Mouse (Mus musculus) spleen, adult 2 months (tissue): ENCODE measurements around the gene Rapgef2. TPM values are rescaled to one million over a fixed set of nuclear protein-coding genes. Genes with fewer than 3 reads are reported as not detected.

Source experiments
- DNase-seq, 2 experiments: peaks; one replicate each; pipeline versions ENCODE4 v3.0.0 to v3.0.0-alpha.2; 2012 to 2021; ENCODE audit warnings: low spot score in 2 of 2, low read depth in 1 of 2
- H3K27ac ChIP-seq: fragments of 200-500 bp; 2 replicates; pipeline ENCODE4 v1.5.1; 2012; ENCODE audit warnings: low read length, inconsistent platforms; ENCODE audit not compliant: insufficient read depth
- H3K27me3 ChIP-seq: fragments of 200-500 bp; 2 replicates; pipeline ENCODE4 v1.6.1; 2012; ENCODE audit warnings: mild to moderate bottlenecking, moderate library complexity, low read length, inconsistent platforms; ENCODE audit not compliant: control insufficient read depth, insufficient read depth
- H3K36me3 ChIP-seq: fragments of 200-500 bp; 2 replicates; pipeline ENCODE4 v1.6.1; 2012; ENCODE audit warnings: mild to moderate bottlenecking, low read length, inconsistent platforms; ENCODE audit not compliant: control insufficient read depth, insufficient read depth
- H3K4me1 ChIP-seq: fragments of 200-500 bp; 2 replicates; pipeline ENCODE4 v1.6.1; 2011; ENCODE audit warnings: inconsistent platforms; ENCODE audit not compliant: control insufficient read depth, insufficient read depth, insufficient read length
- H3K4me3 ChIP-seq: fragments of 200-500 bp; 2 replicates; pipeline ENCODE4 v1.5.1; 2011; ENCODE audit warnings: mild to moderate bottlenecking, inconsistent platforms; ENCODE audit not compliant: insufficient read depth, insufficient read length; ENCODE audit errors: extremely low read depth
- CTCF ChIP-seq: fragments of 200-500 bp; IDR thresholded peaks from 2 replicates; pipeline ENCODE4 v1.5.1; 2011; ENCODE audit warnings: mild to moderate bottlenecking, inconsistent platforms; ENCODE audit not compliant: insufficient read depth, insufficient read length, insufficient replicate concordance; ENCODE audit errors: extremely low read depth
- POLR2A ChIP-seq: fragments of 200-500 bp; IDR thresholded peaks from 2 replicates; pipeline ENCODE4 v1.6.1; 2011; ENCODE audit warnings: low read depth, low read length, inconsistent platforms
- WGBS: fragments of 180-500 bp; shearing (Covaris S2); methylation state at CpG from one replicate; pipeline ENCODE4 v1.1.7; 2018; 5-methylcytosine and 5-hydroxymethylcytosine counted together
- polyA plus RNA-seq: library from polyadenylated mRNA; depleted of rRNA; stranded (reverse); fragments of >200 nt; gene quantifications from 2 replicates; pipeline ENCODE4 v1.2.3, GENCODE M21; 2012

Gene Rapgef2
- polyA plus RNA-seq, 1 experiment: 4.9 TPM

DNA sequence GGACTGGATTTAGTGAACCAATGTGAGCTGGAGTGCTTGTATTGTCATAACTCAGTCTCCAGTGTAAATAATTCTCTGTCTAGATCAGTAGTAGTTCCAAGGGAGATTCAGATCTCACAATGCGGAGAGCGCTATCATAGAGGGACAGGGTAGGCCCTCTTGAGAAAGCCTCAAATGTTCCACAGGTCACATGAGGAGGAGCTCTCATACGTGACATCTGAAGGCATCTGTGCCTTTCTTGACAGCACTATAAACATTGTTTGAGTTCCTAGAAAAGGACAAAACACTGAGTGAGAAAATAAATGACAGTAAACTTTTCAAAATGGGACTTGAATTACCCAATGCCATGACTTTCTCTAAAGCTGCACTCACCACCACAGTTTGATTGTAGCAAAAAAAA lies 8.4 kb upstream of the Rapgef2 start:
- WGBS: 93% methylated on average over 3 of the region's 3 CpGs
- TF ChIP-seq CTCF (no peak), POLR2A (no peak)

DNA sequence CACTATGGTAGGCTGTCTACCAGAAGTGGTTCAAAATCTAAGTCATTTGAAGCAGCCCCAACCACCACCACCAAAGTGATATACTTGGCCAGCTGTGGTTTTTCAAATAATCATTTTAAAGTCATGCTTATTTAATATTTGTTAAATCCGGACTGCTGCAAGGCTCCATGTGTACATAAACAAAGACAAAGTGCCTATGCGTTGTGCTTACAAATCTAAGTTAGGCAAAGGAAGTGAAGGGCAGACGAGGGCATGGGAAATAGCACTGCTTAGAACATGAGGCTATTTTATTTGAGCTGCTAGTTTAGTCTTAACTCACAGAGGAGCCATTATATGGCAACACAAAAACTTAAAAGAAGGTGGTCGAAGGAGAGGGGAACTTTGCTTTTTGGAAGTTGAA lies 6.7 kb upstream of the Rapgef2 start:
- H3K4me3 ChIP-seq: no peak overlapping the region
- no peak overlapping the region for H3K27ac ChIP-seq
- H3K36me3 ChIP-seq: no peaks in the 10 kb centered on the region
- H3K27me3 ChIP-seq: no peaks in the 10 kb centered on the region
- DNase-seq: no peak
- 74% methylated on average over 4 of the region's 4 CpGs for whole genome bisulfite sequencing
- TF ChIP-seq CTCF (no peak), POLR2A (no peak)
- no peaks in the 10 kb centered on the region for H3K4me1 ChIP-seq

More for the DNA sequence above, 8.4 kb upstream of the Rapgef2 start:
- DNase-seq: no peak
- H3K4me1 ChIP-seq: no peaks in the 10 kb centered on the region
- H3K4me3 ChIP-seq: no peak overlapping the region
- no peaks in the 10 kb centered on the region for H3K27me3 ChIP-seq
- no peaks in the 10 kb centered on the region for H3K36me3 ChIP-seq
- H3K27ac ChIP-seq: no peak overlapping the region

DNA sequence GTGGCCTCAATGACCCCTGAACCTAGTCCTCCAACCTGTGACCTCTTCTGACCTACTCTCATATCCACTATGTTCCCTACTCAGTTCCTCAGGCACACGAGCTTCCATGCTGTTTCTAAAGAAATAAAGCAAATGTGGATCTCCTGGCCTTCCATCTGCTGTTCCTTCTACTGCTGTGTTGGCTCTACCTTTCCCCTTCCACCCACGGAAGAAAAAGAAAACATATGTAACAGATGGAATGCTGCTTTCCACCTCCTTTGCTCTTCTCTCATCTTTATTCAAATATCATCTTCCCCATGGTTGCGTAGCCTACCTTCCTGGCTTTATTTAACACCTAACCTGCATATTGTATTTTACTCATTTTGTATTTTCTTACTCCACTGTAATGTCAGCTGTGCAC lies 2.7 kb upstream of the Rapgef2 start:
- H3K4me1 ChIP-seq: no peaks in the 10 kb centered on the region; the same call in none of the 2 replicates
- H3K36me3 ChIP-seq: no peaks in the 10 kb centered on the region
- no peak overlapping the region for H3K4me3 ChIP-seq
- H3K27me3 ChIP-seq: peaks cover 7% of the 10 kb centered on the region; the same call in 1 of the 2 replicates
- WGBS: 83% methylated on average over 3 of the region's 3 CpGs
- H3K27ac ChIP-seq: no peak overlapping the region
- TF ChIP-seq POLR2A: no peak
- TF ChIP-seq CTCF: no peak
- DNase-seq: no peak

DNA sequence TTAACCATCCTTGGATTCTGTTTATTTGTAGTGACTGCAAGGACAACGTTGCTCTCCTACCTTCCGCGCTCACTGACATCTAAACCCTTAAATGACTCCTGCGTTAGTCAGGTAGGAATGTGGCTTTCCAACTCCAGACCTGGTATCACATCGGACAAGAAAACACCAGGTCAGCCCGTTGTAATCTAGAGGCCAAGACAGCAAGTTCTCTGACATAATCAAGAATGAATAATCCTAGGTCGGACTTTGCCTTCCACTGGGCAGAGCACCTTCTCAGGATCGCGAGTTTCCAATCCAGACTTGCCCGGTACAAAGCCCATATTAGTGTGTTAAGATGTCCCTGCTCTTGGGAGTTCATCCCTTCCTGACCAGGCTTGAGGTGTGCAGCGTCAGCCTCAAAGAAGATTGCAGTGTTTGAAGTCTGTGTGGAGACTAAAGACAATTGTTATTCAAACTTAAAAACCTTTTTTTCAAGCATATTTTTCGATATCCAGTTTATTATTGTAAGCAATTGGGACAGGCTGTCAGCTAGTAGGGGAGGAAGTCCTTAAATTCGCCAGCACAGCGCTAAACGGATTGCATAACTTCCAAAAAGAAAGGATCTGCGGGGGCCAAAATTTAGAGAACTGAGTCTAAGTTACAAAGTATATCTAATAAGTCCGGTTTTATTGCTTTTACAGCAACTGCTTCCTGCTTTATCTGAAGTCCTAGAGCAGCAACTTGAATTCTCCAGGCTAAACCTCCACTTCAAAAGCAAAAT lies 1.6 kb upstream of the Rapgef2 start:
- Histone ChIP-seq H3K36me3 (no peaks in the 10 kb centered on the region), H3K27me3 (peaks cover 7% of the 10 kb centered on the region; the same call in 1 of the 2 replicates), H3K4me3 (peak overlapping the region; percentile 83), H3K4me1 (no peaks in the 10 kb centered on the region; the same call in none of the 2 replicates), H3K27ac (0 out of 2 replicates have a peak overlapping the region, but pooled peaks have one; percentile 51)
- WGBS: 10% methylated on average over 17 of the region's 17 CpGs
- TF ChIP-seq CTCF (no peak), POLR2A (no peak)
- no peak for DNase-seq

DNA sequence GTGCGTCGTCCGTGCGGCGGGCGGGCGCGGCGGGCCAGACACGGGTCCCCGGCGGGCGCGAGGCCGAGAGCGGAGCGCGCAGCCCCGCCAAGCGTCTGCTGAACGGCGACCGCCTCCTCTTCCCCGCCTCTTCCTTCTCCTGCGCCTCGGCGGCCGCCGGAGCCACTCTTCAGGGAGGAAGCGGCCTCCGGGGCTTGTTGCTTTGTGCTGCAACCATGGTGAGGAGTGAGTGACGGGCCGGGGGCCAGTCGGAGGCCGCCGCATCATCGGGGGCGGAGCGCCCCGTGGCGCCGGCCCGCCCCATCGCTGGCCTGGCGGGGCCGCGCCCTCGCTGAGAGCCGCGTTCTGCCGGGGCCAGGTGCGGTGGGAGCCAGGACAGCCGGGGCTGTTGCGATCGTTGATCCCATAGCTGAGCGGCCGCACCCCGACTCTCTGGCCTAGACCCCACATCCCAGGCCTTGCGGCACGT lies 825 bp upstream of the Rapgef2 start:
- Histone ChIP-seq H3K4me3 (peak overlapping the region; percentile 95), H3K27me3 (peaks cover 7% of the 10 kb centered on the region; the same call in 1 of the 2 replicates), H3K27ac (peak overlapping the region; percentile 82), H3K36me3 (no peaks in the 10 kb centered on the region), H3K4me1 (no peaks in the 10 kb centered on the region; the same call in none of the 2 replicates)
- peak; percentile 78 to 91 for DNase-seq
- 2% methylated on average over 56 of the region's 60 CpGs for WGBS
- TF ChIP-seq CTCF (no peak), POLR2A (no peak; the same call in 1 of the 2 replicates)

DNA sequence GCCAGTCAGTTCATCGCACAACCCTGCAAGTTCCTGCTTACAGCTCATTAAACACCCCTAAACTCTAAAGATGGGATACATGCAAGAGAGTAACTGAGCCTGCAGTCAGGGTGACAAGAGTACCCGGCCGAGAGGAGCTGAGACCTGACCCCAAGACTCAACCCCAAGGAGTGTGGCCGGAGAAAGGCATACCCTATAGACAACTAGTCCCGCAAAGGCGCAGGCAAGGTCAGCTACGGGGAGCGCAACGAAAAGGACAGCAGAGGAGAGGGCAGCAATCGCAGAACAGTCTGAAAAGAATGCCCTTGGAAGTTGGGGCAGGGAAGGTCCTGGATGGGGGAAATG lies 314 bp downstream of the Rapgef2 start:
- Histone ChIP-seq H3K36me3 (no peaks in the 10 kb centered on the region), H3K4me1 (no peaks in the 10 kb centered on the region; the same call in none of the 2 replicates), H3K4me3 (peak overlapping the region; percentile 95), H3K27me3 (peaks cover 7% of the 10 kb centered on the region; the same call in 1 of the 2 replicates), H3K27ac (peak overlapping the region; percentile 82)
- WGBS: 1% methylated on average over 10 of the region's 10 CpGs
- DNase-seq: no peak
- TF ChIP-seq CTCF (no peak), POLR2A (no peak)

DNA sequence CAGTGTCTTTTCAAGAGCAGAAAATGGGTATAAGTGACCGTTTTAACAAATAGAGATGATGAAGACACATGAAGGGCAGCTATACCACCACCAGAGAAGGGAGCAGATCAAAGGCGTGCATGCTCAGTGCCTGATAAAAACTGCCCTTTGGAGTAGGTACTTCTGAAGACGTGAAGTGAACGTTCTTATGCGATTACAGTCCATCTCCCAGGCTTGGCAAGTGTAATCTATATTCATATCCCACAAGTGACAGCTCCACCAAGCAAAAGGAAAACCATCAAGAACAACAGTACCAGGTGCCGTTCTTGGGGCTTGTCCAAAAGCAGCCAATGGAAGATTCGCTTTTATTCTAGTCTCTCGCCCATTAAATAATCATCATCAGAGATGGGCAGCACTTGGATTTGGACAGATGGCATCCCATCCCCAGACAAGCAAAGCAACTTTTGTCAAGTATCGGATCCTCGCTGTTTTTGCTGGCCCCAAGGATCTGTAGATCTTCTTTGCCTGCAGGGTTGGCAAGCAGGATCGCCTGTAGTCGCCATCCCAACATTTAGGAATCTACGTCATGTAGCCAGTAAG lies 1.1 kb downstream of the Rapgef2 start:
- WGBS: 77% methylated on average over 13 of the region's 13 CpGs
- no peaks in the 10 kb centered on the region for H3K36me3 ChIP-seq
- no peaks in the 10 kb centered on the region; the same call in none of the 2 replicates for H3K4me1 ChIP-seq
- H3K27me3 ChIP-seq: peaks cover 7% of the 10 kb centered on the region; the same call in 1 of the 2 replicates
- H3K4me3 ChIP-seq: peak overlapping the region; percentile 25; the same call in 1 of the 2 replicates
- H3K27ac ChIP-seq: no peak overlapping the region
- TF ChIP-seq POLR2A (no peak), CTCF (no peak)
- no peak for DNase-seq
